Mouse (Mus musculus) E14TG2a.4 (cell line): ENCODE results near the gene Gm4553.
"Not testable (repeated sequence)": the region's sequence is repeated elsewhere in the genome, so short reads cannot be mapped to it uniquely, and the experiment has no call there.

Experiments used
- H3K27me3 ChIP-seq: 2 replicates; pipeline ENCODE4 v1.6.1; 2014; ENCODE audit warnings: low read length, control low read depth; ENCODE audit not compliant: insufficient read depth
- H3K36me3 ChIP-seq: 2 replicates; pipeline ENCODE4 v1.6.1; 2014; ENCODE audit warnings: low read length, control low read depth; ENCODE audit not compliant: insufficient read depth
- H3K4me1 ChIP-seq: replicated peaks from 2 replicates; pipeline ENCODE4 v1.6.1; 2014; ENCODE audit warnings: low read depth, low read length, control low read depth
- H3K4me3 ChIP-seq: replicated peaks from 2 replicates; pipeline ENCODE4 v1.5.1; 2014; ENCODE audit warnings: mild to moderate bottlenecking, low read length
- H3K9me3 ChIP-seq: 2 replicates; pipeline ENCODE4 v1.6.1; 2014; ENCODE audit warnings: low read length, control low read depth
- CTCF ChIP-seq: conservative IDR thresholded peaks from 2 replicates; pipeline ENCODE4 v1.5.1; 2014; ENCODE audit warnings: low read length
- NANOG ChIP-seq: IDR thresholded peaks from 2 replicates; pipeline ENCODE4 v1.6.1; 2014; ENCODE audit warnings: borderline replicate concordance, low read length, mixed read lengths
- POU5F1 ChIP-seq: IDR thresholded peaks from 2 replicates; pipeline ENCODE4 v1.6.1; 2014; ENCODE audit warnings: low read length, borderline replicate concordance

Gm4553 gene

GRCm38 (mm10) chr7:142146033-142146432, 19.5 kb downstream of the Gm4553 start:
- H3K4me3 ChIP-seq: no peak overlapping the region
- TF ChIP-seq CTCF: peak; percentile 28; the same call in 1 of the 2 replicates
- TF ChIP-seq NANOG: no peak
- no peaks in the 10 kb centered on the region for H3K4me1 ChIP-seq
- H3K36me3 ChIP-seq: no peaks in the 10 kb centered on the region
- peaks cover 15% of the 10 kb centered on the region for H3K27me3 ChIP-seq
- H3K9me3 ChIP-seq: peaks cover 11% of the 10 kb centered on the region

GRCm38 (mm10) chr7:142145413-142145940, 20.1 kb downstream of the Gm4553 start:
- peaks cover 16% of the 10 kb centered on the region for H3K9me3 ChIP-seq
- no peaks in the 10 kb centered on the region for H3K36me3 ChIP-seq
- no peaks in the 10 kb centered on the region for H3K4me1 ChIP-seq
- H3K27me3 ChIP-seq: peaks cover 15% of the 10 kb centered on the region
- no peak for TF ChIP-seq POU5F1
- no peak for TF ChIP-seq CTCF
- no peak for TF ChIP-seq NANOG
- no peak overlapping the region for H3K4me3 ChIP-seq

- H3K27me3 ChIP-seq: peaks cover 15% of the 10 kb centered on the region
- H3K4me1 ChIP-seq: no peaks in the 10 kb centered on the region
- H3K9me3 ChIP-seq: peaks cover 24% of the 10 kb centered on the region
- H3K36me3 ChIP-seq: no peaks in the 10 kb centered on the region
- TF ChIP-seq POU5F1 (no peak), NANOG (no peak), CTCF (no peak)
- H3K4me3 ChIP-seq: no peak within 1 kb of the TSS
Measured at GRCm38 (mm10) chr7:142144507-142144906, 21.0 kb downstream of the Gm4553 start, which contains the start of gene Gm45337. Gene Gm45337, minus strand, starts transcription at chr7:142144607.

GRCm38 (mm10) chr7:142143506-142144010, 22.0 kb downstream of the Gm4553 start:
- not testable (repeated sequence) for H3K36me3 ChIP-seq
- peaks cover 26% of the 10 kb centered on the region for H3K9me3 ChIP-seq

GRCm38 (mm10) chr7:142140696-142141095, 24.8 kb downstream of the Gm4553 start:
- Histone ChIP-seq H3K36me3 (no peaks in the 10 kb centered on the region), H3K4me3 (no peak overlapping the region), H3K9me3 (peaks cover 26% of the 10 kb centered on the region), H3K4me1 (no peaks in the 10 kb centered on the region), H3K27me3 (peaks cover 15% of the 10 kb centered on the region)
- no peak for TF ChIP-seq POU5F1
- TF ChIP-seq CTCF: no peak
- TF ChIP-seq NANOG: no peak

More at GRCm38 (mm10) chr7:142143506-142144010, 22.0 kb downstream of the Gm4553 start:
- not testable (repeated sequence) for H3K4me3 ChIP-seq, H3K4me1 ChIP-seq
- peaks cover 15% of the 10 kb centered on the region for H3K27me3 ChIP-seq

- not testable (repeated sequence) for H3K4me3 ChIP-seq, H3K4me1 ChIP-seq, H3K27me3 ChIP-seq, H3K36me3 ChIP-seq
- peaks cover 14% of the 10 kb centered on the region for H3K9me3 ChIP-seq
Measured at GRCm38 (mm10) chr7:142135934-142136333, 29.6 kb downstream of the Gm4553 start, which contains the start of gene Gm39115. Gene Gm39115, minus strand, starts transcription at chr7:142136034.

DNA sequence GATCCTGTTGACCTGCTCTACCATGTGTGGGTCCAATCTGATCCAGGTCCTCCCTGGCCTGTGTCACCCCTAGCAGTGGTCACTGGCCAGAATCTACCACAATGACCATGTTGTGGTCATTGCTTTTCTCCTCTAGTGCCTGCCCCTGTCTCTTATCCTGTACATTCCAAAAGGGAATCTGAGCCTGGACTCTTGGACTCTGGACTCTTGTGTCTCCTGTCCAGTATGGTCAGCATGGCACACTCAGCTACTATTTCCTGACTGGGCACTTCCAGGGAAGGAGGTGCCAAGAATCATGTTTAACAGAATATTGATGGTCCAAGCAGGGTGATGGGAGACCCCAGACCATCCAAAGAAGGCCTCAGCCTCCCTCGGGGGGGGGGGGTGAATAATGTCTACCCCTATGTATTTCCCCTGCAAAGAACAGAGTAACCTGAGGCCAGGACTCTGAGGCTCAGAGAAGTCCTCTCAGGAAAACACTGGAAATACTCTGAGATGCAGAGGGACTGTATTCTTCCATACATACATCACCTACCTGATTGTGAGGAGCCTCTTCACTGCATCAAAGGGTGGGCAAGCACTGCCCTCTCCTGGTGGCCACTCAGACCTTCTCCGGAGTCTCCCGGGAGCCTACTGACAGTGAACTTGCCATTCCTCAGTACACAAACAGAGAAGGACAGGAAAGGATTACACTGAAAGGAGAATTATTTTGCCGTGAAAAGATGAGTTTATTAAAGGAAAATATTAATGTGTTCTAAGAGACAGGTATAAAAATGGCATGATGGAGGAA, 31.1 kb downstream of the Gm4553 start:
- TF ChIP-seq POU5F1: no peak
- TF ChIP-seq CTCF: no peak; the same call in 1 of the 2 replicates
- no peak for TF ChIP-seq NANOG
- H3K4me1 ChIP-seq: no peaks in the 10 kb centered on the region
- no peaks in the 10 kb centered on the region for H3K27me3 ChIP-seq
- no peak overlapping the region for H3K4me3 ChIP-seq
- H3K36me3 ChIP-seq: no peaks in the 10 kb centered on the region
- 0 out of 2 replicates have a peak, but pooled peaks cover under 1% of the 10 kb centered on the region for H3K9me3 ChIP-seq

- Histone ChIP-seq H3K27me3 (no peaks in the 10 kb centered on the region), H3K4me3 (no peak overlapping the region), H3K9me3 (no peaks in the 10 kb centered on the region), H3K36me3 (no peaks in the 10 kb centered on the region), H3K4me1 (no peaks in the 10 kb centered on the region)
- TF ChIP-seq CTCF (no peak), NANOG (no peak), POU5F1 (no peak)
Measured at GRCm38 (mm10) chr7:142128843-142129242, 36.7 kb downstream of the Gm4553 start.

GRCm38 (mm10) chr7:142120629-142121028, 44.9 kb downstream of the Gm4553 start, which contains the start of gene Gm45618:
Gene Gm45618, minus strand, starts transcription at chr7:142120729.
- not testable (repeated sequence) for H3K4me3 ChIP-seq, H3K27me3 ChIP-seq, H3K4me1 ChIP-seq, H3K36me3 ChIP-seq, H3K9me3 ChIP-seq

- no peak for TF ChIP-seq NANOG
- TF ChIP-seq POU5F1: no peak
- peak; percentile 51 for TF ChIP-seq CTCF
- Histone ChIP-seq H3K36me3 (no peaks in the 10 kb centered on the region), H3K4me1 (no peaks in the 10 kb centered on the region; the same call in 1 of the 2 replicates), H3K9me3 (peaks cover 9% of the 10 kb centered on the region), H3K4me3 (no peak overlapping the region), H3K27me3 (0 out of 2 replicates have a peak, but pooled peaks cover 3% of the 10 kb centered on the region)
Measured at GRCm38 (mm10) chr7:142119632-142120031, 45.9 kb downstream of the Gm4553 start.
